ENCODE assay signal across 13 mouse cellular contexts in the genomic region with DNA sequence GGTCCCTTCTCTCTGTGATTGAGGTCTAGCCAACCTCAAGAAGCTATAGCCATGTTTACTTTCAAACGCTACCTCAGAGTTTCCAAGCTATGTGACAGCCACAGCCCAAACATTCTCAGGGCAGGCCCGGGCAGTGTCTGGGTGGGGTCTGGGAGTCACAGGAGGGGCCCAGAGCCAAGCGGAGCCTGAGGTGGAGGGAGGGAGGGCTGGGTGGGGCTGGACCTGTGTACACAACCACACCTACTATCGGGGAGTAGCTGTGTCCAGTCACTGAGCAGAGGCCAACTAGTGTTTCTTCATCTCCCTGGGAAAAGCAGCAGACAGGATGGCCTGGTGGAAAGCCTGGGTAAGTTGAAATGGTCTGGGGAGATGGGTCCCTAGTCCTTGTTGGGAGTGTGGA. TPM values are rescaled to one million over a fixed set of nuclear protein-coding genes. Genes with fewer than 3 reads are reported as not detected.
DNase-seq lines count a peak whose midpoint lies in the region; ATAC-seq lines count a peak whose summit lies in the region.
"Had no signal": no experiment of that assay in that cellular context is flagged by ENCODE, and none has a peak within 500 bp of the region (broad histone marks: within the 10 kb centered on the region; RNA-seq: fewer than 3 reads in every experiment).

A gene (plus strand): TSS at position 251 of the 400 bp plus-strand sequence.

- 0 out of 2 replicates have a peak, but pooled peaks have one; percentile 12 for ATAC-seq in kidney, embryonic 16.5 days (ENCODE audit: low FRiP score, low TSS enrichment)
- no peak for ATAC-seq in forebrain, embryonic 16.5 days
- ATAC-seq in hindbrain, embryonic 11.5 days (ENCODE audit: low FRiP score): no peak
- ATAC-seq in monocyte, adult 5-6 weeks (replicated peaks; ENCODE audit: insufficient number of reproducible peaks, low FRiP score, low TSS enrichment, poor library complexity, severe bottlenecking): no peak
- ATAC-seq: midbrain, embryonic 13.5 days had no signal

- no peaks in the 10 kb centered on the region for H3K9me3 ChIP-seq in kidney, embryonic 16.5 days (ENCODE audit: low read length)
- no peaks in the 10 kb centered on the region for H3K9me3 ChIP-seq in forebrain, embryonic 16.5 days (ENCODE audit: control insufficient read depth, low read length)
- no peaks in the 10 kb centered on the region for H3K9me3 ChIP-seq in hindbrain, embryonic 11.5 days (ENCODE audit: control insufficient read depth, low read length)
- H3K9me3 ChIP-seq: liver, embryonic 13.5 days; midbrain, embryonic 13.5 days; neural tube, embryonic 13.5 days had no signal

- H3K4me1 ChIP-seq in kidney, embryonic 16.5 days (ENCODE audit: insufficient read depth, low read length): no peaks in the 10 kb centered on the region
- no peaks in the 10 kb centered on the region for H3K4me1 ChIP-seq in forebrain, embryonic 16.5 days (replicated peaks; ENCODE audit: control insufficient read depth, insufficient read depth, low read length)
- no peaks in the 10 kb centered on the region for H3K4me1 ChIP-seq in hindbrain, embryonic 11.5 days (replicated peaks; ENCODE audit: control insufficient read depth, insufficient read depth, low read length)
- H3K4me1 ChIP-seq: liver, embryonic 13.5 days; midbrain, embryonic 13.5 days; neural tube, embryonic 13.5 days had no signal

- no peak within 1 kb of the TSS for H3K4me3 ChIP-seq in kidney, embryonic 16.5 days (ENCODE audit: low read length)
- no peak within 1 kb of the TSS for H3K4me3 ChIP-seq in forebrain, embryonic 16.5 days (replicated peaks; ENCODE audit: low read length)
- no peak within 1 kb of the TSS for H3K4me3 ChIP-seq in hindbrain, embryonic 11.5 days (ENCODE audit: low read depth, low read length)
- H3K4me3 ChIP-seq: liver, embryonic 13.5 days; midbrain, embryonic 13.5 days; neural tube, embryonic 13.5 days had no signal

- no peak within 1 kb of the TSS for H3K4me2 ChIP-seq in kidney, embryonic 16.5 days (replicated peaks; ENCODE audit: low read depth, low read length)
- H3K4me2 ChIP-seq in forebrain, embryonic 16.5 days (ENCODE audit: low read length): no peak within 1 kb of the TSS
- no peak within 1 kb of the TSS for H3K4me2 ChIP-seq in hindbrain, embryonic 11.5 days (replicated peaks; ENCODE audit: low read depth, low read length)
- H3K4me2 ChIP-seq: liver, embryonic 13.5 days; midbrain, embryonic 13.5 days; neural tube, embryonic 13.5 days had no signal

- no peak within 1 kb of the TSS for H3K9ac ChIP-seq in kidney, embryonic 16.5 days (replicated peaks; ENCODE audit: low read length)
- no peak within 1 kb of the TSS for H3K9ac ChIP-seq in forebrain, embryonic 16.5 days (replicated peaks; ENCODE audit: low read depth, low read length)
- H3K9ac ChIP-seq in hindbrain, embryonic 11.5 days (ENCODE audit: low read depth, low read length): no peak within 1 kb of the TSS
- H3K9ac ChIP-seq: liver, embryonic 13.5 days; midbrain, embryonic 13.5 days; neural tube, embryonic 13.5 days had no signal

- H3K27ac ChIP-seq in kidney, embryonic 16.5 days (ENCODE audit: low read length): no peak within 1 kb of the TSS
- H3K27ac ChIP-seq in forebrain, embryonic 16.5 days (ENCODE audit: low read length): no peak within 1 kb of the TSS
- no peak within 1 kb of the TSS for H3K27ac ChIP-seq in hindbrain, embryonic 11.5 days (ENCODE audit: low read depth, low read length)
- H3K27ac ChIP-seq: kidney, postnatal 0 days; liver, embryonic 13.5 days; midbrain, embryonic 13.5 days; neural tube, embryonic 13.5 days had no signal

- DNase-seq in kidney, postnatal 10 days: no peak
- DNase-seq in fibroblast of lung, adult 2 months (ENCODE audit: low read depth): peak; percentile 86
- DNase-seq in lung, postnatal 10 days: peak; percentile 23
- DNase-seq in urinary bladder, postnatal 36 days (ENCODE audit: low spot score in 2 of 2): peak; percentile 72 to 78
- DNase-seq in hindbrain, embryonic 11.5 days (ENCODE audit: low spot score): no peak
- DNase-seq: cerebellum, postnatal 10 days; liver, embryonic 13.5 days had no signal

- H3K27me3 ChIP-seq in kidney, embryonic 16.5 days (ENCODE audit: insufficient read depth, low read length): no peaks in the 10 kb centered on the region
- no peaks in the 10 kb centered on the region for H3K27me3 ChIP-seq in forebrain, embryonic 16.5 days (replicated peaks; ENCODE audit: control insufficient read depth, insufficient read depth, low read length)
- H3K27me3 ChIP-seq in hindbrain, embryonic 11.5 days (ENCODE audit: control insufficient read depth, insufficient read depth, low read length): no peaks in the 10 kb centered on the region
- H3K27me3 ChIP-seq: liver, embryonic 13.5 days; midbrain, embryonic 13.5 days had no signal

- WGBS in kidney, embryonic 16.5 days: 41% methylated on average over 4 of the region's 4 CpGs
- 74% methylated on average over 4 of the region's 4 CpGs for WGBS in forebrain, embryonic 16.5 days
- 74% methylated on average over 4 of the region's 4 CpGs for WGBS in hindbrain, embryonic 11.5 days

- no peaks in the 10 kb centered on the region for H3K36me3 ChIP-seq in kidney, embryonic 16.5 days (ENCODE audit: insufficient read depth, low read length)
- H3K36me3 ChIP-seq in forebrain, embryonic 16.5 days (ENCODE audit: control insufficient read depth, insufficient read depth): no peaks in the 10 kb centered on the region
- H3K36me3 ChIP-seq in hindbrain, embryonic 11.5 days (ENCODE audit: control insufficient read depth, insufficient read depth, low read length): no peaks in the 10 kb centered on the region
- H3K36me3 ChIP-seq: liver, embryonic 13.5 days; midbrain, embryonic 13.5 days; neural tube, embryonic 13.5 days had no signal

RNA-seq across cellular contexts. Expression of the gene that starts here (rescaled TPM):
- 1.6 and 2.7 TPM in 2 replicates for polyA plus RNA-seq in kidney, embryonic 16.5 days (2015; fragmentation: Nextera tagmentation; extraction: Ambion mirVana)
- polyA plus RNA-seq in forebrain, embryonic 16.5 days (2015; fragmentation: Nextera tagmentation; extraction: Ambion mirVana): 0.37 TPM in 1 of 2 replicates, not detected in the other
- polyA plus RNA-seq in hindbrain, embryonic 11.5 days (2014; fragmentation: Nextera tagmentation; extraction: Ambion mirVana): 1.5 and 1.8 TPM in 2 replicates
- 3.4 to 4.0 TPM (median 3.6 TPM) in 3 replicates for total RNA-seq in monocyte, adult 5-6 weeks (2017)
- polyA plus RNA-seq: midbrain, embryonic 13.5 days; neural tube, embryonic 13.5 days had no signal

Comparison
In these comparisons a context has a peak if more than half of its experiments do, and no peak if none do; other contexts are left out.
1. DNase-seq: peak in fibroblast of lung, adult 2 months (single experiment), lung, postnatal 10 days (single experiment) and urinary bladder, postnatal 36 days (2 of 2); none in kidney, postnatal 10 days (single experiment) and hindbrain, embryonic 11.5 days (single experiment).